29 mouse cellular contexts compared by ENCODE assay signal in genomic region chr6:140561917-140562590, GRCm38 (mm10).
DNase-seq lines count a peak whose midpoint lies in the region; ATAC-seq and TF ChIP-seq lines count a peak whose summit lies in the region.
"Had no signal": no experiment of that assay in that cellular context is flagged by ENCODE, and none has a peak within 500 bp of the region (broad histone marks: within the 10 kb centered on the region; RNA-seq: fewer than 3 reads in every experiment).

No protein-coding gene starts in this region.

- WGBS in midbrain, embryonic 14.5 days: 83% methylated on average over 9 of the region's 9 CpGs
- WGBS in midbrain, postnatal 0 days: 82% methylated on average over 9 of the region's 9 CpGs

- no peaks in the 10 kb centered on the region for H3K4me1 ChIP-seq in midbrain, embryonic 14.5 days (ENCODE audit: control insufficient read depth, insufficient read depth, low read length)
- no peaks in the 10 kb centered on the region for H3K4me1 ChIP-seq in midbrain, postnatal 0 days (ENCODE audit: insufficient read depth, low read length)
- H3K4me1 ChIP-seq: forebrain, embryonic 10.5 days; forebrain, embryonic 15.5 days; hindbrain, embryonic 10.5 days; hindbrain, embryonic 15.5 days had no signal

- H3K27ac ChIP-seq in midbrain, embryonic 14.5 days (replicated peaks; ENCODE audit: low read depth, low read length): no peak overlapping the region
- no peak overlapping the region for H3K27ac ChIP-seq in midbrain, postnatal 0 days (ENCODE audit: low read depth, low read length)
- H3K27ac ChIP-seq: embryonic facial prominence, embryonic 13.5 days; forebrain, embryonic 10.5 days; forebrain, embryonic 15.5 days; hindbrain, embryonic 10.5 days; hindbrain, embryonic 15.5 days; limb, embryonic 12.5 days; liver, embryonic 15.5 days; neural tube, embryonic 13.5 days; stomach, postnatal 0 days had no signal

- ATAC-seq in midbrain, embryonic 14.5 days (ENCODE audit: low FRiP score, low TSS enrichment): no peak; the same call in 1 of the 2 replicates
- ATAC-seq in midbrain, postnatal 0 days (ENCODE audit: low FRiP score): no peak
- ATAC-seq: forebrain, embryonic 15.5 days had no signal

- peaks cover 18% of the 10 kb centered on the region for H3K36me3 ChIP-seq in midbrain, embryonic 14.5 days (ENCODE audit: control insufficient read depth, insufficient read depth, low read length)
- peaks cover 7% of the 10 kb centered on the region; the same call in 1 of the 2 replicates for H3K36me3 ChIP-seq in midbrain, postnatal 0 days (ENCODE audit: insufficient read depth, low read length)
- H3K36me3 ChIP-seq: G1E; liver, embryonic 15.5 days had no signal

- H3K4me2 ChIP-seq in midbrain, embryonic 14.5 days (ENCODE audit: low read length): no peak overlapping the region
- H3K4me2 ChIP-seq in midbrain, postnatal 0 days (ENCODE audit: low read depth, low read length, poor library complexity, severe bottlenecking): no peak overlapping the region
- H3K4me2 ChIP-seq: embryonic facial prominence, embryonic 13.5 days; forebrain, embryonic 15.5 days; hindbrain, embryonic 15.5 days; limb, embryonic 12.5 days; liver, embryonic 15.5 days; lung, embryonic 14.5 days; neural tube, embryonic 13.5 days had no signal

- H3K9me3 ChIP-seq in midbrain, embryonic 14.5 days (ENCODE audit: control insufficient read depth, low read length): no peaks in the 10 kb centered on the region
- no peaks in the 10 kb centered on the region for H3K9me3 ChIP-seq in midbrain, postnatal 0 days (ENCODE audit: low read length)
- H3K9me3 ChIP-seq: embryonic facial prominence, embryonic 13.5 days; forebrain, embryonic 10.5 days; forebrain, embryonic 15.5 days; hindbrain, embryonic 10.5 days; hindbrain, embryonic 15.5 days; limb, embryonic 12.5 days; liver, embryonic 15.5 days; neural tube, embryonic 13.5 days had no signal

- H3K4me3 ChIP-seq in midbrain, embryonic 14.5 days (replicated peaks; ENCODE audit: low read depth, low read length): no peak overlapping the region
- no peak overlapping the region for H3K4me3 ChIP-seq in midbrain, postnatal 0 days (ENCODE audit: low read depth, low read length)
- H3K4me3 ChIP-seq: embryonic facial prominence, embryonic 13.5 days; forebrain, embryonic 10.5 days; forebrain, embryonic 15.5 days; hindbrain, embryonic 10.5 days; hindbrain, embryonic 15.5 days; limb, embryonic 12.5 days; liver, embryonic 15.5 days; neural tube, embryonic 13.5 days had no signal

- no peak overlapping the region for H3K9ac ChIP-seq in midbrain, embryonic 14.5 days (replicated peaks; ENCODE audit: low read length)
- H3K9ac ChIP-seq in midbrain, postnatal 0 days (replicated peaks; ENCODE audit: low read length, poor library complexity, severe bottlenecking): no peak overlapping the region
- H3K9ac ChIP-seq: embryonic facial prominence, embryonic 13.5 days; forebrain, embryonic 15.5 days; hindbrain, embryonic 15.5 days; limb, embryonic 12.5 days; liver, embryonic 15.5 days; lung, embryonic 14.5 days; neural tube, embryonic 13.5 days had no signal

- TF ChIP-seq CTCF in midbrain, postnatal 0 days (IDR thresholded peaks at IDR 0.05): no peak

- no peaks in the 10 kb centered on the region for H3K27me3 ChIP-seq in midbrain, embryonic 14.5 days (ENCODE audit: control insufficient read depth, insufficient read depth, low read length)
- H3K27me3 ChIP-seq in midbrain, postnatal 0 days (ENCODE audit: insufficient read depth, low read length): no peaks in the 10 kb centered on the region
- H3K27me3 ChIP-seq: embryonic facial prominence, embryonic 13.5 days; forebrain, embryonic 15.5 days; hindbrain, embryonic 15.5 days; limb, embryonic 12.5 days; liver, embryonic 15.5 days; neural tube, embryonic 13.5 days had no signal

- peak; percentile 22 for DNase-seq in midbrain, embryonic 14.5 days
- DNase-seq in midbrain, postnatal 0 days (ENCODE audit: low spot score): no peak
- peak; percentile 13 for DNase-seq in CD4-positive helper T cell, adult 2 months (ENCODE audit: low read depth, low spot score)
- peak; percentile 68 for DNase-seq in adrenal gland, adult 2 months
- peak; percentile 54 to 64 for DNase-seq in adrenal gland, postnatal 36 days
- no peak for DNase-seq in lung, postnatal 25 days (ENCODE audit: low spot score)
- DNase-seq in cerebellum, adult 11 months: no peak
- DNase-seq in retina, embryonic 14.5 days (ENCODE audit: low spot score): no peak
- DNase-seq: cerebellum, adult 11-12 months; cerebellum, adult 9-11 months; heart, postnatal 14 days; kidney, adult 11 months; kidney, postnatal 14 days; layer of hippocampus, adult 9-11 months; lung, embryonic 14.5 days; lung, postnatal 14 days; retina, postnatal 1 day; right cerebral cortex, postnatal 25 days; thymus, postnatal 4 days had no signal

Comparison
In these comparisons a context has a peak if more than half of its experiments do, and no peak if none do; other contexts are left out.
1. DNase-seq: peak in midbrain, embryonic 14.5 days (single experiment), CD4-positive helper T cell, adult 2 months (single experiment), adrenal gland, adult 2 months (single experiment) and adrenal gland, postnatal 36 days (2 of 2); none in midbrain, postnatal 0 days (single experiment), lung, postnatal 25 days (single experiment), cerebellum, adult 11 months (single experiment) and retina, embryonic 14.5 days (single experiment).